Mouse (Mus musculus) limb, embryonic 10.5 days (tissue): ENCODE data around the gene Rnf123. TPM values are rescaled to one million over a fixed set of nuclear protein-coding genes. Genes with fewer than 3 reads are reported as not detected.

Experiments
- DNase-seq: peaks from one replicate; pipeline ENCODE4 v3.0.0-alpha.2; 2017; ENCODE audit warnings: low spot score
- H3K27ac ChIP-seq: fragments of 300-500 bp; sonication (generic); 2 replicates; pipeline ENCODE4 v1.5.1; 2016; ENCODE audit warnings: mild to moderate bottlenecking
- H3K27me3 ChIP-seq: fragments of 300-500 bp; sonication (generic); 2 replicates; pipeline ENCODE4 v1.6.1; 2016; ENCODE audit warnings: low read depth, mild to moderate bottlenecking; ENCODE audit not compliant: poor library complexity, severe bottlenecking
- H3K36me3 ChIP-seq: fragments of 300-500 bp; sonication (generic); 2 replicates; pipeline ENCODE4 v1.6.1; 2016; ENCODE audit warnings: mild to moderate bottlenecking, moderate library complexity
- H3K4me1 ChIP-seq: fragments of 300-500 bp; sonication (generic); 2 replicates; pipeline ENCODE4 v1.6.1; 2016
- H3K4me3 ChIP-seq: fragments of 300-500 bp; sonication (generic); 2 replicates; pipeline ENCODE4 v1.5.1; 2016; ENCODE audit warnings: mild to moderate bottlenecking, moderate library complexity
- H3K9me3 ChIP-seq: fragments of 300-500 bp; sonication (generic); replicated peaks from 2 replicates; pipeline ENCODE4 v1.6.1; 2016; ENCODE audit warnings: mild to moderate bottlenecking
- WGBS: fragments of 180-500 bp; shearing (Covaris S2); methylation state at CpG from one replicate; pipeline ENCODE4 v1.1.7; 2016; 5-methylcytosine and 5-hydroxymethylcytosine counted together
- polyA plus RNA-seq: library from polyadenylated mRNA; unstranded; fragments of >200 nt; fragmentation: Nextera tagmentation; extraction: Ambion mirVana; gene quantifications from 2 replicates; pipeline ENCODE4 v1.2.1, GENCODE M21; 2016

Rnf123 gene
- 31.8 and 37.5 TPM in 2 replicates for polyA plus RNA-seq

- Histone ChIP-seq H3K9me3 (no peaks in the 10 kb centered on the region), H3K4me3 (peak within 1 kb of the TSS; percentile 29), H3K27ac (no peak within 1 kb of the TSS), H3K4me1 (peaks cover 42% of the 10 kb centered on the region), H3K36me3 (peaks cover 45% of the 10 kb centered on the region), H3K27me3 (peaks cover 58% of the 10 kb centered on the region)
- 33% methylated on average over 12 of the region's 12 CpGs for WGBS
- no peak for DNase-seq
Measured at GRCm38 (mm10) chr9:108082988-108083431, at the start of gene Rnf123. Gene Rnf123 (minus strand): TSS chr9:108083346.

GRCm38 (mm10) chr9:108132373-108132772 is 49.2 kb upstream of the Rnf123 start:
- Histone ChIP-seq H3K4me3 (no peak overlapping the region), H3K27ac (no peak overlapping the region), H3K27me3 (0 out of 2 replicates have a peak, but pooled peaks cover 4% of the 10 kb centered on the region), H3K4me1 (peaks cover 13% of the 10 kb centered on the region), H3K9me3 (no peaks in the 10 kb centered on the region), H3K36me3 (no peaks in the 10 kb centered on the region)
- DNase-seq = no peak
- 94% methylated on average over 3 of the region's 3 CpGs for WGBS

GRCm38 (mm10) chr9:108131502-108131901 is 48.4 kb upstream of the Rnf123 start:
- Histone ChIP-seq H3K9me3 (no peaks in the 10 kb centered on the region), H3K27ac (no peak overlapping the region), H3K4me1 (peaks cover 5% of the 10 kb centered on the region), H3K27me3 (no peaks in the 10 kb centered on the region), H3K4me3 (no peak overlapping the region), H3K36me3 (no peaks in the 10 kb centered on the region)
- 90% methylated on average over 5 of the region's 5 CpGs for WGBS
- DNase-seq = no peak

GRCm38 (mm10) chr9:108129042-108129948 is 46.1 kb upstream of the Rnf123 start:
- WGBS = 86% methylated on average over 13 of the region's 13 CpGs

DNA sequence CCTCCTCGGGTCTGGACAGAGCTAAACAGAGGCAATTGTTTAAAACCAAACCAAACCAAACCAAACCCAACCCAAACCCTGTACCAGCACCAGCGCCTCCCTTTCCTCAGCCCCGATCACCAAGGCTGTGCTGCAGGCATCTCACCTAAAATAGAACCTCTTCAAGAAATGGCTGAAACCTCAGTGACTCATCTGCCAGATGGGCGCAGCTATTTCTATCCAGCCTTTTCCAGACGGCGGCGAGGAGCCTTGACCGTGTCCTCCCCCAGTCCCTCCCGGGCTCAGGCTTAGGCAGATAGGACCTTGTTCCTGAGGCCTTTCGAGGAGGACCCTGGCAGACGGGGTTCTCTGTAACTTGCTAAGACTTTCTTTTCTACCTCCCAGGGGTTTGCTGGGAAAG is 45.1 kb upstream of the Rnf123 start:
- no peak for DNase-seq
- 89% methylated on average over 11 of the region's 11 CpGs for WGBS
- no peaks in the 10 kb centered on the region for H3K27me3 ChIP-seq
- no peaks in the 10 kb centered on the region for H3K9me3 ChIP-seq
- H3K4me3 ChIP-seq = no peak overlapping the region
- H3K27ac ChIP-seq = no peak overlapping the region
- no peaks in the 10 kb centered on the region for H3K36me3 ChIP-seq
- H3K4me1 ChIP-seq = peaks cover 13% of the 10 kb centered on the region

More at GRCm38 (mm10) chr9:108129042-108129948, 46.1 kb upstream of the Rnf123 start:
- Histone ChIP-seq H3K9me3 (no peaks in the 10 kb centered on the region), H3K36me3 (no peaks in the 10 kb centered on the region), H3K27ac (no peak overlapping the region), H3K4me3 (no peak overlapping the region), H3K27me3 (no peaks in the 10 kb centered on the region), H3K4me1 (peaks cover 17% of the 10 kb centered on the region)
- DNase-seq = no peak

GRCm38 (mm10) chr9:108126436-108127180 is 43.5 kb upstream of the Rnf123 start:
- H3K27ac ChIP-seq = peak overlapping the region; percentile 37; the same call in 1 of the 2 replicates

DNA sequence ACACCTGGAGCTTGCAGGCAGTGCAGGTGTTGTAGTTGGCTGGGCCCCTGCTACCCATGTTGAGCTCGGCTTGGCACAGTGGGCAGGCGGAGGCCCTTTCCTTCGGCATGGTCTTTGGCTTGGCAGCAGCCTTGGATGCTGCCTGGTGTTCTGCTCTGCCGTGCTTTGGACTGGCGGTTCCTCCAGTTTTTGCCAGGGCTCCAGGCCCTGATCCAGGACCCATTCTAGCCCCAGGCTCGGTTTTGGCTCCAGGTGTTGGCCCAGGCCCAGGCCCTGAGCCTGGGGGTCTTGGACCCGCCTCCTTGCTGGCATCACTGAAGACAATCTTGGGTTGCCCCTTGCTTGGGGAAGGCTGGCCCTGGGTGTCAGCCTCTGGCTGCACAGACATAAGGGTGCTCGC is 42.6 kb upstream of the Rnf123 start:
- Histone ChIP-seq H3K27ac (peak overlapping the region; percentile 37), H3K27me3 (no peaks in the 10 kb centered on the region), H3K4me1 (peaks cover 12% of the 10 kb centered on the region), H3K36me3 (no peaks in the 10 kb centered on the region), H3K9me3 (no peaks in the 10 kb centered on the region), H3K4me3 (no peak overlapping the region)
- WGBS = 90% methylated on average over 8 of the region's 8 CpGs
- DNase-seq = no peak

More at GRCm38 (mm10) chr9:108126436-108127180, 43.5 kb upstream of the Rnf123 start:
- Histone ChIP-seq H3K4me3 (no peak overlapping the region), H3K9me3 (no peaks in the 10 kb centered on the region), H3K27me3 (no peaks in the 10 kb centered on the region), H3K36me3 (no peaks in the 10 kb centered on the region), H3K4me1 (peaks cover 12% of the 10 kb centered on the region)
- 77% methylated on average over 17 of the region's 17 CpGs for WGBS
- no peak for DNase-seq

DNA sequence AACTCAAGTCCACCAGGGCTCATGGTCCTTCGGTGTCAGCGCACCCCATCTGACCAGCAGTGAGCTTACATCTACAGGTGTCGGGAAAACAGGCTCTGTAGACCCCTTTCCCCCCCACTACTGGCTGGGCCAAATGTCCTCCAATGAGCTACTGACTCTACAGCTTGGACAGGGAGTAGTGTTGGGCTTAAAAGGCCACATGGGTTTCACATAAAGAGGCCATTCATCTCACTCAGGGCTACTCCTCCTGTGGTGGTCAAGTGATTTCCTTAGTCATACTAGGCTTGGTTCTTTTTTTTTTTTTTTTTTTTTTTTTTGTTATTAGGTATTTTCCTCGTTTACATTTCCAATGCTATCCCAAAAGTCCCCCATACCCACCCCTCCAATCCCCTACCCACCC is 40.8 kb upstream of the Rnf123 start:
- Histone ChIP-seq H3K27me3 (no peaks in the 10 kb centered on the region), H3K4me1 (peaks cover 16% of the 10 kb centered on the region), H3K9me3 (no peaks in the 10 kb centered on the region), H3K4me3 (no peak overlapping the region), H3K36me3 (no peaks in the 10 kb centered on the region), H3K27ac (no peak overlapping the region)
- DNase-seq = no peak
- WGBS = 83% methylated on average over 4 of the region's 4 CpGs

DNA sequence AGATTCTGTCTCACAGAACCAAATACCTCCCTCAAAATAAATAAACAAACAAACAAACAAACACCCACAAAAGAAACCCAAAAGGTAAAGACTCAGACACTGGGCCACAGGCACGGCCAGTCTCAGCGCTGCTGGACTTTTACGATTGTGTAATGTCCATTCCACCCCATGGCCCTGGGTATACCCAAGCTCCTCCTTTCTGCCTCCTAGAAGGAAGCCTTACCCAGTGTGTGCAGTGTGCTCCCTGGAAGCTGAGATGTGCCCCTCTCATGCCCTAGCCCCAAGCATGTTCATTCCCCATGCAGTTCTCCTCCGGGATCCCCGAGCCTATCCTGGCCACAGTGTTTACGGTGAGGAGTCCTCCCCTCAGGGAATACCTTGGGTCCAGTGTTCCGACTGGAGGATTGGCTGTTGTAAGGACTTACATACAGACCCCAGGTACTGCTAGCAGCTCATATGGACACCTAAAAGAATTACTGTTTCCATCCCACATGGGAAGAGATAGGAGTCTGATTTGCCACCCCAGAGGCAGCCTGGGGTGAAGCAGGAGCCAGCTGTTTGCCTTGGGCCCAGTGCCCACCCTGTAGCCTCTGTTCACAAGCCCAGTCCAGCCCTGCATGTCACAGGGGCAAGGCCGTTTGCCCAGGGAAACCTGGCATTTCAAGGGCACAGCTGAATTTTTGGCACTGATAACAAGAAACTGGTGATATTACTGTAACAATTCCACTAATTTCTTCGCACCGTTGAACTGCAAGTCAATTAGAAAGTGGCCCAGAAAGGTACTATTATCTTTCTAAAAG is 38.2 kb upstream of the Rnf123 start:
- H3K4me3 ChIP-seq = no peak overlapping the region
- no peaks in the 10 kb centered on the region for H3K36me3 ChIP-seq
- no peak overlapping the region for H3K27ac ChIP-seq
- H3K27me3 ChIP-seq = peaks cover 5% of the 10 kb centered on the region; the same call in 1 of the 2 replicates
- H3K9me3 ChIP-seq = no peaks in the 10 kb centered on the region
- H3K4me1 ChIP-seq = peaks cover 20% of the 10 kb centered on the region
- no peak for DNase-seq
- 89% methylated on average over 10 of the region's 10 CpGs for WGBS

DNA sequence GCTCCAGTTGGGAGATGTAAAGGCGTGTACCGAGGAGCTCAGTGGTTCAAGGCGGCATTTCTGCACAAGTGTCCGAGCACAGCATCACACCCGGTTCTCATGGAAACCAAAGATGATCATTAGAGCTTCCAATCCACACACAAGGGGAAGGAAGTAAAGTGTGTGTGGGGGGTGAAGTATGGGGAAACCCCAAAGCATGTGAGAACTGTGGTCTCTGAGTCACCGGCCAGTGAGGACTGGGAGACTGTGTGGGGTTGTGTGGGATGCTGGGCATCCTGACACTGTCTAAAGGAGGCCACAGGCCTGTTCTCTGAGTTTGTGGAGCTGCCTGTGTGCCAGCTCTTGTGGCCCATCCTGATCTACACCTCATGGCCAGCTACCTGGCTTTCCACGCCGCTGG is 37.5 kb upstream of the Rnf123 start:
- Histone ChIP-seq H3K4me1 (peaks cover 13% of the 10 kb centered on the region), H3K4me3 (no peak overlapping the region), H3K9me3 (no peaks in the 10 kb centered on the region), H3K27me3 (peaks cover 12% of the 10 kb centered on the region), H3K27ac (no peak overlapping the region), H3K36me3 (no peaks in the 10 kb centered on the region)
- DNase-seq = no peak
- 93% methylated on average over 8 of the region's 8 CpGs for WGBS

GRCm38 (mm10) chr9:108119891-108120411 is 36.8 kb upstream of the Rnf123 start:
- H3K9me3 ChIP-seq = no peaks in the 10 kb centered on the region
- peaks cover 18% of the 10 kb centered on the region for H3K4me1 ChIP-seq
- H3K36me3 ChIP-seq = no peaks in the 10 kb centered on the region
- DNase-seq = no peak
- no peak overlapping the region for H3K4me3 ChIP-seq
- 66% methylated on average over 11 of the region's 11 CpGs for WGBS
- peaks cover 20% of the 10 kb centered on the region for H3K27me3 ChIP-seq
- H3K27ac ChIP-seq = no peak overlapping the region

- WGBS = 70% methylated on average over 4 of the region's 4 CpGs
- Histone ChIP-seq H3K27me3 (peaks cover 48% of the 10 kb centered on the region), H3K4me1 (peaks cover 15% of the 10 kb centered on the region), H3K36me3 (no peaks in the 10 kb centered on the region), H3K4me3 (no peak overlapping the region), H3K9me3 (no peaks in the 10 kb centered on the region), H3K27ac (peak overlapping the region; percentile 51; the same call in 1 of the 2 replicates)
- no peak for DNase-seq
Measured at GRCm38 (mm10) chr9:108117143-108117542, 34.0 kb upstream of the Rnf123 start.
